Mouse (Mus musculus): Measurements from ENCODE around the gene Egf. TPM values are rescaled to one million over a fixed set of nuclear protein-coding genes. Genes with fewer than 3 reads are reported as not detected.
"Not testable (repeated sequence)": the region's sequence is repeated elsewhere in the genome, so short reads cannot be mapped to it uniquely, and the experiment has no call there.

The Egf gene
- polyA plus RNA-seq, 1 experiment from 2014 or later = 1.3 TPM

GRCm38 (mm10) chr3:129757599-129757998 is 2.5 kb upstream of the Egf start:
- not testable (repeated sequence) for H3K4me3 ChIP-seq; H3K9ac ChIP-seq; H3K4me2 ChIP-seq; H3K36me3 ChIP-seq; ATAC-seq (ENCODE audit: insufficient number of reproducible peaks, insufficient read depth, low FRiP score, low TSS enrichment, low read depth); H3K27ac ChIP-seq; H3K4me1 ChIP-seq; H3K9me3 ChIP-seq
- WGBS = 75% methylated on average over 1 of the region's 1 CpGs
- peaks cover 36% of the 10 kb centered on the region for H3K27me3 ChIP-seq

DNA sequence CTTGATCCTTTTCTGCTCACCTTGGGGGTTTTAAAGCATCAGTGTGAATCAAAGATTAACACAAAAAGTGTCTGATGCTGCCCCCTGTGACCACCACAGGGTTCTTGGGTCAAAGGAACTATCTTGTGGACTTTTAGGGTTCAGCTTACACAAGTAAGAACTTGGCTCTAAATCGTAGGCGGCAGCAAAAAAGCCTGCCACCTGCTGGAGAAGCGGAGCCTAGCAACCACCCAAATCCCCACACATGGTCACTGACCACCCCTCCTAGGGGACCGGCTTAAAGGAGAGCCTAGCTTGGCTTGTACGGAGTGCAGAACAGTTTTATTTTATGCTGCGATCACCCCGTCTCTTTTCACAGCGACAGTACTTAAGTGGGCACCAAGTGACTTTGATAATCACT is 10.3 kb downstream of the Egf start:
- no peaks in the 10 kb centered on the region for H3K4me1 ChIP-seq
- no peaks in the 10 kb centered on the region for H3K9me3 ChIP-seq
- H3K27me3 ChIP-seq = no peaks in the 10 kb centered on the region
- no peak overlapping the region for H3K9ac ChIP-seq
- H3K27ac ChIP-seq = no peak overlapping the region
- ATAC-seq (ENCODE audit: insufficient number of reproducible peaks, insufficient read depth, low FRiP score, low TSS enrichment, low read depth) = no peak
- H3K4me3 ChIP-seq = no peak overlapping the region
- H3K4me2 ChIP-seq = no peak overlapping the region
- no peaks in the 10 kb centered on the region for H3K36me3 ChIP-seq
- WGBS = 53% methylated on average over 8 of the region's 8 CpGs

DNA sequence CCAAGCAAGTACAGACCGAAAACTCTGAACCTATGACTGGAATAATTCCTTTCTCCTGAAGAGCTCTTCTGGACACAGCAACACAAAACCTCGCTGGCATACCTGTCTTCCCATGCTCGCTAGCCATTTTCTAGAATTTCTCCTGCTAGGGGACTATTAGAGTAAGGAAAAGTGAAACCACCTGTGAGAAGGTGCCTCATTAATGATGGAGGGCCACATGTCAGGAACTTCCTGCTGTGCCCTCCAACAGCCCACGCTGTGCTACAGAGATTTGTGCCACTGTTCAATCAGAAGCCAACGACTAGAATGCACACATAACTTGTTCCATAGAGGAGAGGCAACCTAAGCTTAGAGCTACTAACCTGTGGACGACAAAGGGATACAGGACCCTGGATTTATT is 12.3 kb downstream of the Egf start:
- WGBS = 73% methylated on average over 6 of the region's 6 CpGs
- no peaks in the 10 kb centered on the region for H3K4me1 ChIP-seq
- ATAC-seq (ENCODE audit: insufficient number of reproducible peaks, insufficient read depth, low FRiP score, low TSS enrichment, low read depth) = no peak

DNA sequence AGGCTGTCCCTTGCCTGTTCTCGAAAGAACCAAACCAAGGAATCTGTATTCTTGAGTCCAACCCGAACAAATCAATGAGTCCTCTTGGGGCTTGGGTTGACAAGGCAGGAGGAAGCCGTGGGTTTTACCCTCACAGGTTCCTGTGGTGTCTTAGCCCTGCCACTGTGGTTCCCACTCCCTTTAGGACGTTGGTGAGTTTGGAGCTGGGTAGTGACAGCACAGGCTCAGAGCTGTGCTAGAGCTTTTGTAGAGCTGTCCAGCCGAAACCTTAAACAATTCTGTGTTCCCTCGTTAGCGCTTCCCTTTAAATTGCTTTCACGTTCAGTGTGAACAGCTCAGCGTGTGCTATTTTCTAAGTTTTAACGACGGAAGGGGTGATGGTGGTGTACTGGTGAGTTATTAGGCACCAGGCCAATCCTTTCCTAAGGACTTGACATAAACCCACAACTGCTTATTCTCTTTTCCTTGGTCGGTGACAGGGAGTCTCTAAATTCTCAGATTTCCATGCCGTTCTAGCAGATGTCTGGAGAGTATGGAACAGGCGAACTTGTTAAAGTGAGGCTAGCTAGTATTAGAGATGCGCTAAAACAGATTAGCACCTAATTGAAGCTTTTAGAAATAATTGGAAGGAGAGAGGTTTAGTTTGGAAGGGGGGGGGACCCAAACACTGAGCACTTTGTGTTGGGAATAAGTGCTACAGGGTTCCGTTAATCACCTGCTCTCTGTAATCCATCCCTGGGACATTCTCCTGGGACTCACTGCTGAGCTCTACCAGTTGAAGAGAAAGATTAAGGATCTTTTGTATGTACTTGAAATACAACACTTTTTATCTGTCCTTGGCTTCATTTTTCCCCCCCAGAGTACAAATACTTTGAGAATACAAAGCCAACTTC is 16.6 kb downstream of the Egf start:
- Histone ChIP-seq H3K27me3 (no peaks in the 10 kb centered on the region), H3K4me2 (no peak overlapping the region), H3K9ac (no peak overlapping the region), H3K4me3 (no peak overlapping the region), H3K9me3 (no peaks in the 10 kb centered on the region), H3K27ac (no peak overlapping the region), H3K4me1 (no peaks in the 10 kb centered on the region), H3K36me3 (no peaks in the 10 kb centered on the region)
- no peak for ATAC-seq (ENCODE audit: insufficient number of reproducible peaks, insufficient read depth, low FRiP score, low TSS enrichment, low read depth)
- WGBS = 65% methylated on average over 16 of the region's 16 CpGs

More for the DNA sequence above, 12.3 kb downstream of the Egf start:
- H3K4me3 ChIP-seq = no peak overlapping the region
- H3K9me3 ChIP-seq = no peaks in the 10 kb centered on the region
- H3K9ac ChIP-seq = no peak overlapping the region
- no peak overlapping the region for H3K4me2 ChIP-seq
- H3K36me3 ChIP-seq = no peaks in the 10 kb centered on the region
- H3K27me3 ChIP-seq = no peaks in the 10 kb centered on the region
- no peak overlapping the region for H3K27ac ChIP-seq

- no peak for ATAC-seq (ENCODE audit: insufficient number of reproducible peaks, insufficient read depth, low FRiP score, low TSS enrichment, low read depth)
- H3K27me3 ChIP-seq = peaks cover 6% of the 10 kb centered on the region; the same call in 1 of the 2 replicates
- H3K4me3 ChIP-seq = no peak overlapping the region
- no peak overlapping the region for H3K4me2 ChIP-seq
- H3K27ac ChIP-seq = no peak overlapping the region
- H3K9ac ChIP-seq = no peak overlapping the region
- H3K36me3 ChIP-seq = no peaks in the 10 kb centered on the region
- no peaks in the 10 kb centered on the region for H3K4me1 ChIP-seq
- H3K9me3 ChIP-seq = no peaks in the 10 kb centered on the region
- WGBS = 82% methylated on average over 6 of the region's 6 CpGs
Observed at GRCm38 (mm10) chr3:129731636-129732035, 23.5 kb downstream of the Egf start.

DNA sequence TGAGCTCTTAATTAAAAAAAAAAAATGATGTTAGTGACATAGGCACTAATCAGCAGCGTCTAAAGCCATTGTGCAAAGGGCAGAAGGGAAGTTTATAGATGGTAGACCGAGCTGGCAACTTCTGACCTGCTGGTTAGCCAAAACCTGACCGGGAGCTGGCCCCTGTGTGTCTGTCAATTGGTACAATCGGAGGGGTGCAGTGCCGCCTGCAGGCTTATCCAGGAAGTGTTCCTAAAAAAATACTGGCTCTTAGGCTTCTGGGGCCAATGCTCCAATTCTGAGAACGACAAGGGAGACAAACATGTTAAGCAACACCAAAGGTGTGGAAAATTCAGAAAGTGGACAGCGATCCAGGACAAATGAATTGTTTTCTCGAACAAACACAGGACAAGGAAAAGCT is 24.7 kb downstream of the Egf start:
- 0 out of 2 replicates have a peak, but pooled peaks cover 3% of the 10 kb centered on the region for H3K4me1 ChIP-seq
- no peak overlapping the region for H3K4me3 ChIP-seq
- 27% methylated on average over 8 of the region's 8 CpGs for whole genome bisulfite sequencing
- H3K36me3 ChIP-seq = no peaks in the 10 kb centered on the region
- peaks cover 6% of the 10 kb centered on the region; the same call in 1 of the 2 replicates for H3K27me3 ChIP-seq
- ATAC-seq (ENCODE audit: insufficient number of reproducible peaks, insufficient read depth, low FRiP score, low TSS enrichment, low read depth) = no peak
- no peak overlapping the region for H3K4me2 ChIP-seq
- H3K27ac ChIP-seq = no peak overlapping the region
- H3K9ac ChIP-seq = no peak overlapping the region
- no peaks in the 10 kb centered on the region for H3K9me3 ChIP-seq

- H3K4me2 ChIP-seq = no peak overlapping the region
- H3K9ac ChIP-seq = no peak overlapping the region
- H3K36me3 ChIP-seq = no peaks in the 10 kb centered on the region
- 0 out of 2 replicates have a peak, but pooled peaks cover 3% of the 10 kb centered on the region for H3K4me1 ChIP-seq
- H3K27ac ChIP-seq = no peak overlapping the region
- peaks cover 6% of the 10 kb centered on the region; the same call in 1 of the 2 replicates for H3K27me3 ChIP-seq
- no peaks in the 10 kb centered on the region for H3K9me3 ChIP-seq
- H3K4me3 ChIP-seq = no peak overlapping the region
- no peak for ATAC-seq (ENCODE audit: insufficient number of reproducible peaks, insufficient read depth, low FRiP score, low TSS enrichment, low read depth)
- 67% methylated on average over 5 of the region's 5 CpGs for WGBS
Observed at GRCm38 (mm10) chr3:129729916-129730315, 25.2 kb downstream of the Egf start.

DNA sequence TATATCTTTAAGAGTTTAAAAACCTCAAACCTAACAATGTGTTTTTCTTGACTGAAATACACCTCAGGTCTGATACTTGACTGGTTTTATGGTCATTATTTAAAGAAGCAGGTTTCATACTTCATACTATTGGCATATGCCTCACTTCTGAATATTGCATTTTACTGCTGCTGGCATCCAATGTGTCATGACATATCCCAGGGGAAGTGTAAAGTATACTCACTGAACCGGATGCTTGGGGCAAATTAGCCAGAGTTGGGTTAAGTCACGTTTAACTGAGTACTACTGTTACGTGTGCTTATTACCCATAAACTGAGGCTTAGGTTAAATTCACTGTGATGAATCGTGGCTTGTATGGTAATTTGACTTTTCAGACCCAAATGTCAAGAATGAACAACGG is 29.5 kb downstream of the Egf start:
- H3K4me1 ChIP-seq = peaks cover 6% of the 10 kb centered on the region; the same call in 1 of the 2 replicates
- no peak overlapping the region for H3K27ac ChIP-seq
- WGBS = 58% methylated on average over 5 of the region's 5 CpGs
- peaks cover 6% of the 10 kb centered on the region; the same call in 1 of the 2 replicates for H3K27me3 ChIP-seq
- ATAC-seq (ENCODE audit: insufficient number of reproducible peaks, insufficient read depth, low FRiP score, low TSS enrichment, low read depth) = 0 out of 2 replicates have a peak, but pooled peaks have one; percentile 43
- no peak overlapping the region for H3K9ac ChIP-seq
- no peaks in the 10 kb centered on the region for H3K9me3 ChIP-seq
- H3K36me3 ChIP-seq = no peaks in the 10 kb centered on the region
- H3K4me2 ChIP-seq = peak overlapping the region; percentile 74
- peak overlapping the region; percentile 51 for H3K4me3 ChIP-seq

GRCm38 (mm10) chr3:129724961-129725501 is 30.1 kb downstream of the Egf start:
- Histone ChIP-seq H3K4me2 (peak overlapping the region; percentile 74), H3K4me3 (peak overlapping the region; percentile 51), H3K36me3 (no peaks in the 10 kb centered on the region), H3K9ac (peak overlapping the region; percentile 71), H3K27ac (peak overlapping the region; percentile 83), H3K27me3 (peaks cover 6% of the 10 kb centered on the region; the same call in 1 of the 2 replicates), H3K9me3 (no peaks in the 10 kb centered on the region), H3K4me1 (peaks cover 6% of the 10 kb centered on the region; the same call in 1 of the 2 replicates)
- ATAC-seq (ENCODE audit: insufficient number of reproducible peaks, insufficient read depth, low FRiP score, low TSS enrichment, low read depth) = peak; percentile 95
- under 1% methylated on average over 24 of the region's 24 CpGs for WGBS

- WGBS = 69% methylated on average over 5 of the region's 5 CpGs
- H3K4me1 ChIP-seq = peaks cover 6% of the 10 kb centered on the region; the same call in 1 of the 2 replicates
- H3K27me3 ChIP-seq = peaks cover 3% of the 10 kb centered on the region; the same call in 1 of the 2 replicates
- peak overlapping the region; percentile 51 for H3K4me3 ChIP-seq
- peak overlapping the region; percentile 83; the same call in 1 of the 2 replicates for H3K27ac ChIP-seq
- no peak for ATAC-seq (ENCODE audit: insufficient number of reproducible peaks, insufficient read depth, low FRiP score, low TSS enrichment, low read depth)
- no peaks in the 10 kb centered on the region for H3K9me3 ChIP-seq
- H3K36me3 ChIP-seq = no peaks in the 10 kb centered on the region
- H3K9ac ChIP-seq = peak overlapping the region; percentile 71
- peak overlapping the region; percentile 74 for H3K4me2 ChIP-seq
Observed at GRCm38 (mm10) chr3:129724505-129724904, 30.6 kb downstream of the Egf start.

DNA sequence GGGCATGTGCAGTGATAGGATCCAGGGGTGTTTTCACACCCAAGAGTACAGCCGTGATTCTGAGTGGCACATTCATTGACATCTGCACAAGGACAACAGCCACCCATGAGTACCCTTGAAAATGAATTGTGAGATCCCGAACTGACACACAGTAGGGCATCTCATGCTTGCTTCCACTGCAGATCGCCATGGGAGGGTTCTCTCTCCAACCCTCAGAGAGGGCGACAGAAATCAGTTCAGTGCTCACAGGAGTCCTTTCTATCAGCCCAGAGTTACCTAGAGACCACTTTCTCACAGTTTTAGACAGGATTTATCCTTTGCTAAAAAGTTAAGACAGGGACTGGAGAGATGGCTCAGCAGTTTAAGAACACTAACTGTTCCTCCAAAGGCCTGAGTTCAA is 31.8 kb downstream of the Egf start:
- Histone ChIP-seq H3K27me3 (no peaks in the 10 kb centered on the region), H3K9ac (no peak overlapping the region), H3K4me1 (peaks cover 6% of the 10 kb centered on the region; the same call in 1 of the 2 replicates), H3K27ac (no peak overlapping the region), H3K4me2 (no peak overlapping the region), H3K36me3 (no peaks in the 10 kb centered on the region), H3K9me3 (no peaks in the 10 kb centered on the region), H3K4me3 (no peak overlapping the region)
- 68% methylated on average over 4 of the region's 4 CpGs for WGBS
- no peak for ATAC-seq (ENCODE audit: insufficient number of reproducible peaks, insufficient read depth, low FRiP score, low TSS enrichment, low read depth)
